Mouse (Mus musculus): Measurements from ENCODE around the gene Vmn1r79. TPM values are rescaled to one million over a fixed set of nuclear protein-coding genes. Genes with fewer than 3 reads are reported as not detected.
"Not testable (repeated sequence)": the region's sequence is repeated elsewhere in the genome, so short reads cannot be mapped to it uniquely, and the experiment has no call there.

The Vmn1r79 gene
- polyA plus RNA-seq (2012; ENCODE audit: insufficient read depth, low replicate concordance) = not detected in 2 replicates

- H3K4me3 ChIP-seq (replicated peaks); H3K36me3 ChIP-seq (replicated peaks; ENCODE audit: low read length); H3K4me1 ChIP-seq; H3K27me3 ChIP-seq (replicated peaks); H3K9me3 ChIP-seq: not testable (repeated sequence)
These were observed at the start of gene Vmn1r79 for GRCm38 (mm10) chr7:12170979-12171378. TSS of gene Vmn1r79 (plus strand) at chr7:12171279.

GRCm38 (mm10) chr7:12149957-12150356 is 21.1 kb upstream of the Vmn1r79 start, which contains the start of gene Vmn1r78:
TSS of gene Vmn1r78 (plus strand) at chr7:12150257.
- Histone ChIP-seq H3K9me3 (no peaks in the 10 kb centered on the region), H3K27me3 (replicated peaks) (no peaks in the 10 kb centered on the region)

GRCm38 (mm10) chr7:12156463-12156862 is 14.6 kb upstream of the Vmn1r79 start:
- H3K36me3 ChIP-seq (replicated peaks; ENCODE audit: low read length); H3K4me3 ChIP-seq (replicated peaks); H3K9me3 ChIP-seq; H3K27me3 ChIP-seq (replicated peaks); H3K4me1 ChIP-seq: not testable (repeated sequence)

More at GRCm38 (mm10) chr7:12149957-12150356, 21.1 kb upstream of the Vmn1r79 start, which contains the start of gene Vmn1r78:
- no peaks in the 10 kb centered on the region for H3K4me1 ChIP-seq
- TF ChIP-seq GATA1 (IDR thresholded peaks at IDR 0.05; ENCODE audit: borderline replicate concordance, low read length) = no peak
- no peak for TF ChIP-seq FLI1 (IDR thresholded peaks at IDR 0.05; ENCODE audit: low read length)
- no peaks in the 10 kb centered on the region for H3K36me3 ChIP-seq (replicated peaks; ENCODE audit: low read length)
- no peak within 1 kb of the TSS for H3K4me3 ChIP-seq (replicated peaks)

- not testable (repeated sequence) for H3K9me3 ChIP-seq; H3K27me3 ChIP-seq (replicated peaks); H3K4me3 ChIP-seq (replicated peaks); H3K36me3 ChIP-seq (replicated peaks; ENCODE audit: low read length); H3K4me1 ChIP-seq
These were observed 1.8 kb downstream of the Vmn1r79 start for GRCm38 (mm10) chr7:12172926-12173325.

- Histone ChIP-seq H3K36me3 (replicated peaks; ENCODE audit: low read length) (no peaks in the 10 kb centered on the region), H3K4me1 (no peaks in the 10 kb centered on the region), H3K27me3 (replicated peaks) (no peaks in the 10 kb centered on the region), H3K4me3 (replicated peaks) (no peak within 1 kb of the TSS), H3K9me3 (no peaks in the 10 kb centered on the region; the same call in 1 of the 2 replicates)
- TF ChIP-seq FLI1 (IDR thresholded peaks at IDR 0.05; ENCODE audit: low read length) (no peak), GATA1 (IDR thresholded peaks at IDR 0.05; ENCODE audit: borderline replicate concordance, low read length) (no peak)
These were observed 17.9 kb downstream of the Vmn1r79 start, which contains the start of gene Vmn1r80 for GRCm38 (mm10) chr7:12188986-12189385. TSS of gene Vmn1r80 (plus strand) at chr7:12189286.

- Histone ChIP-seq H3K27me3 (replicated peaks) (no peaks in the 10 kb centered on the region), H3K9me3 (peaks cover 9% of the 10 kb centered on the region; the same call in 1 of the 2 replicates)
- TF ChIP-seq GATA1 (IDR thresholded peaks at IDR 0.05; ENCODE audit: borderline replicate concordance, low read length) = no peak
- no peak for TF ChIP-seq FLI1 (IDR thresholded peaks at IDR 0.05; ENCODE audit: low read length)
These were observed 33.1 kb downstream of the Vmn1r79 start for GRCm38 (mm10) chr7:12204141-12204540.

More at GRCm38 (mm10) chr7:12204141-12204540, 33.1 kb downstream of the Vmn1r79 start:
- Histone ChIP-seq H3K4me1 (no peaks in the 10 kb centered on the region), H3K36me3 (replicated peaks; ENCODE audit: low read length) (no peaks in the 10 kb centered on the region), H3K4me3 (replicated peaks) (no peak overlapping the region)

Other genes starting within 250 kb of the Vmn1r79 start
- gene Vmn1r76, start 233.1 kb upstream of the Vmn1r79 start, polyA plus RNA-seq (2012; ENCODE audit: insufficient read depth, low replicate concordance) = 0.32 TPM in 1 of 2 replicates, not detected in the other
- gene Vmn1r77, start 134.5 kb upstream of the Vmn1r79 start, polyA plus RNA-seq (2012; ENCODE audit: insufficient read depth, low replicate concordance) = 0.47 TPM in 1 of 2 replicates, not detected in the other
- not detected in 2 replicates for gene Vmn1r78, start 21.0 kb upstream of the Vmn1r79 start, polyA plus RNA-seq (2012; ENCODE audit: insufficient read depth, low replicate concordance)
- 0.03 TPM in 1 of 2 replicates, not detected in the other for gene Vmn1r80, start 18.0 kb downstream of the Vmn1r79 start, polyA plus RNA-seq (2012; ENCODE audit: insufficient read depth, low replicate concordance)
- gene Vmn1r81, start 97.0 kb downstream of the Vmn1r79 start, polyA plus RNA-seq (2012; ENCODE audit: insufficient read depth, low replicate concordance) = not detected in 2 replicates
- not detected in 2 replicates for gene Vmn1r82, start 129.2 kb downstream of the Vmn1r79 start, polyA plus RNA-seq (2012; ENCODE audit: insufficient read depth, low replicate concordance)
- gene Vmn1r83, start 158.2 kb downstream of the Vmn1r79 start, polyA plus RNA-seq (2012; ENCODE audit: insufficient read depth, low replicate concordance) = not detected in 2 replicates
- gene Vmn1r84, start 198.0 kb downstream of the Vmn1r79 start, polyA plus RNA-seq (2012; ENCODE audit: insufficient read depth, low replicate concordance) = 2.0 TPM in 1 of 2 replicates, not detected in the other